Comparison of ENCODE assay signal across 7 mouse cellular contexts in genomic region chr8:71570291-71570954, GRCm38 (mm10). TPM values are rescaled to one million over a fixed set of nuclear protein-coding genes. Genes with fewer than 3 reads are reported as not detected.
A peak's percentile ranks its signal among the peaks of the same experiment; 100 is the strongest.
DNase-seq lines count a peak whose midpoint lies in the region; ATAC-seq lines count a peak whose summit lies in the region.

No protein-coding gene starts in this region.

- no peaks in the 10 kb centered on the region for H3K9me3 ChIP-seq in embryonic facial prominence, embryonic 15.5 days (replicated peaks)
- H3K9me3 ChIP-seq in limb, embryonic 12.5 days: no peaks in the 10 kb centered on the region
- H3K9me3 ChIP-seq in midbrain, embryonic 14.5 days (ENCODE audit: control insufficient read depth, low read length): no peaks in the 10 kb centered on the region

- peak overlapping the region; percentile 85 for H3K4me2 ChIP-seq in embryonic facial prominence, embryonic 15.5 days (replicated peaks)
- peak overlapping the region; percentile 87 for H3K4me2 ChIP-seq in limb, embryonic 12.5 days
- H3K4me2 ChIP-seq in midbrain, embryonic 14.5 days (ENCODE audit: low read length): peak overlapping the region; percentile 86

- ATAC-seq in embryonic facial prominence, embryonic 15.5 days (ENCODE audit: insufficient number of reproducible peaks, low FRiP score, low TSS enrichment, low read depth): peak; percentile 91
- ATAC-seq in limb, embryonic 12.5 days (ENCODE audit: insufficient number of reproducible peaks, insufficient read depth, low FRiP score, low TSS enrichment, low read depth): peak; percentile 89
- ATAC-seq in midbrain, embryonic 14.5 days (ENCODE audit: low FRiP score, low TSS enrichment): peak; percentile 89

- H3K36me3 ChIP-seq in embryonic facial prominence, embryonic 15.5 days: no peaks in the 10 kb centered on the region
- H3K36me3 ChIP-seq in limb, embryonic 12.5 days: no peaks in the 10 kb centered on the region
- H3K36me3 ChIP-seq in midbrain, embryonic 14.5 days (ENCODE audit: control insufficient read depth, insufficient read depth, low read length): no peaks in the 10 kb centered on the region

- 0 out of 2 replicates have a peak, but pooled peaks cover 3% of the 10 kb centered on the region for H3K27me3 ChIP-seq in embryonic facial prominence, embryonic 15.5 days
- peaks cover 36% of the 10 kb centered on the region for H3K27me3 ChIP-seq in limb, embryonic 12.5 days
- H3K27me3 ChIP-seq in midbrain, embryonic 14.5 days (ENCODE audit: control insufficient read depth, insufficient read depth, low read length): no peaks in the 10 kb centered on the region

- peak overlapping the region; percentile 93 for H3K27ac ChIP-seq in embryonic facial prominence, embryonic 15.5 days (replicated peaks)
- H3K27ac ChIP-seq in limb, embryonic 12.5 days: peak overlapping the region; percentile 87
- H3K27ac ChIP-seq in midbrain, embryonic 14.5 days (replicated peaks; ENCODE audit: low read depth, low read length): peak overlapping the region; percentile 83

- WGBS in embryonic facial prominence, embryonic 15.5 days: under 1% methylated on average over 41 of the region's 41 CpGs
- 1% methylated on average over 41 of the region's 41 CpGs for WGBS in limb, embryonic 12.5 days
- under 1% methylated on average over 41 of the region's 41 CpGs for WGBS in midbrain, embryonic 14.5 days

- DNase-seq in adrenal gland, postnatal 25 days: peak; percentile 95
- peak; percentile 82 for DNase-seq in heart, adult 8-10 months (ENCODE audit: low spot score)
- DNase-seq in kidney, adult 8-10 months: peak; percentile 99
- peak; percentile 96 for DNase-seq in midbrain, embryonic 14.5 days
- DNase-seq in spleen, adult 18-20 months: peak; percentile 77 to 86

- peak overlapping the region; percentile 64 for H3K4me3 ChIP-seq in embryonic facial prominence, embryonic 15.5 days (replicated peaks)
- H3K4me3 ChIP-seq in limb, embryonic 12.5 days (replicated peaks): peak overlapping the region; percentile 64
- H3K4me3 ChIP-seq in midbrain, embryonic 14.5 days (replicated peaks; ENCODE audit: low read depth, low read length): peak overlapping the region; percentile 52

- peaks cover 33% of the 10 kb centered on the region for H3K4me1 ChIP-seq in embryonic facial prominence, embryonic 15.5 days
- H3K4me1 ChIP-seq in limb, embryonic 12.5 days (replicated peaks): peaks cover 29% of the 10 kb centered on the region
- H3K4me1 ChIP-seq in midbrain, embryonic 14.5 days (ENCODE audit: control insufficient read depth, insufficient read depth, low read length): peaks cover 15% of the 10 kb centered on the region

- H3K9ac ChIP-seq in embryonic facial prominence, embryonic 15.5 days: peak overlapping the region; percentile 42
- H3K9ac ChIP-seq in limb, embryonic 12.5 days (replicated peaks): peak overlapping the region; percentile 73
- peak overlapping the region; percentile 72 for H3K9ac ChIP-seq in midbrain, embryonic 14.5 days (replicated peaks; ENCODE audit: low read length)

RNA-seq across cellular contexts. Expression of gene Slc27a1, which starts 1.7 kb away (rescaled TPM):
- 156 and 167 TPM in 2 replicates for total RNA-seq in adrenal gland, postnatal 25 days (2021)
- polyA plus RNA-seq in embryonic facial prominence, embryonic 15.5 days (2015; fragmentation: Nextera tagmentation; extraction: Ambion mirVana): 51.1 and 55.7 TPM in 2 replicates
- 100 to 1,000 TPM; 192 to 237 (median 204) TPM for total RNA-seq in heart, adult 8-10 months (2022)
- 45.5 and 50.0 TPM in 2 replicates for polyA plus RNA-seq in limb, embryonic 12.5 days (2016; fragmentation: Nextera tagmentation; extraction: Ambion mirVana)
- 33.5 and 41.6 TPM in 2 replicates for polyA plus RNA-seq in midbrain, embryonic 14.5 days (2014; fragmentation: Nextera tagmentation; extraction: Ambion mirVana)

RNA-seq across cellular contexts. Expression of gene Nxnl1, which starts 4.0 kb away (rescaled TPM):
- total RNA-seq in adrenal gland, postnatal 25 days (2021): 1.1 TPM in 2 replicates
- polyA plus RNA-seq in embryonic facial prominence, embryonic 15.5 days (2015; fragmentation: Nextera tagmentation; extraction: Ambion mirVana): 0.13 and 0.18 TPM in 2 replicates
- total RNA-seq in heart, adult 8-10 months (2022): under 1 TPM in 2 of 4 experiments, not detected in 2; 0.14 to 0.19 TPM
- polyA plus RNA-seq in limb, embryonic 12.5 days (2016; fragmentation: Nextera tagmentation; extraction: Ambion mirVana): not detected in 2 replicates
- not detected in 2 replicates for polyA plus RNA-seq in midbrain, embryonic 14.5 days (2014; fragmentation: Nextera tagmentation; extraction: Ambion mirVana)

RNA-seq across cellular contexts. Expression of gene Tmem221, which starts 11.8 kb away (rescaled TPM):
- 5.0 and 8.9 TPM in 2 replicates for total RNA-seq in adrenal gland, postnatal 25 days (2021)
- 1.2 and 1.7 TPM in 2 replicates for polyA plus RNA-seq in embryonic facial prominence, embryonic 15.5 days (2015; fragmentation: Nextera tagmentation; extraction: Ambion mirVana)
- total RNA-seq in heart, adult 8-10 months (2022): under 1 TPM in 2 of 4 experiments, not detected in 2; 0.16 to 0.25 TPM
- polyA plus RNA-seq in limb, embryonic 12.5 days (2016; fragmentation: Nextera tagmentation; extraction: Ambion mirVana): 0.13 and 0.26 TPM in 2 replicates
- polyA plus RNA-seq in midbrain, embryonic 14.5 days (2014; fragmentation: Nextera tagmentation; extraction: Ambion mirVana): not detected in 2 replicates

RNA-seq across cellular contexts. Expression of gene Pgls, which starts 21.6 kb away (rescaled TPM):
- total RNA-seq in adrenal gland, postnatal 25 days (2021): 145 and 153 TPM in 2 replicates
- 220 and 229 TPM in 2 replicates for polyA plus RNA-seq in embryonic facial prominence, embryonic 15.5 days (2015; fragmentation: Nextera tagmentation; extraction: Ambion mirVana)
- 10 to 100 TPM; 57.7 to 65.1 (median 62.6) TPM for total RNA-seq in heart, adult 8-10 months (2022)
- 228 and 243 TPM in 2 replicates for polyA plus RNA-seq in limb, embryonic 12.5 days (2016; fragmentation: Nextera tagmentation; extraction: Ambion mirVana)
- 241 and 269 TPM in 2 replicates for polyA plus RNA-seq in midbrain, embryonic 14.5 days (2014; fragmentation: Nextera tagmentation; extraction: Ambion mirVana)

RNA-seq across cellular contexts. Expression of gene Fam129c, which starts 27.0 kb away (rescaled TPM):
- 4.0 TPM in 2 replicates for total RNA-seq in adrenal gland, postnatal 25 days (2021)
- 3.1 and 4.7 TPM in 2 replicates for polyA plus RNA-seq in embryonic facial prominence, embryonic 15.5 days (2015; fragmentation: Nextera tagmentation; extraction: Ambion mirVana)
- total RNA-seq in heart, adult 8-10 months (2022): 1 to 10 TPM; 1.1 to 1.4 (median 1.2) TPM
- 4.6 and 6.6 TPM in 2 replicates for polyA plus RNA-seq in limb, embryonic 12.5 days (2016; fragmentation: Nextera tagmentation; extraction: Ambion mirVana)
- polyA plus RNA-seq in midbrain, embryonic 14.5 days (2014; fragmentation: Nextera tagmentation; extraction: Ambion mirVana): 6.3 and 8.5 TPM in 2 replicates

Comparison
In these comparisons a context has a peak if more than half of its experiments do, and no peak if none do; other contexts are left out.
1. Peak in every context shown above with its lines: DNase-seq, ATAC-seq, H3K4me3 ChIP-seq and H3K27ac ChIP-seq.